Mouse (Mus musculus) c-Kit-positive CD71-positive TER-119-negative erythroid progenitor cells, embryonic 14.5 days (primary cell): ENCODE data around the gene Cds2.
"Not testable (repeated sequence)": the region's sequence is repeated elsewhere in the genome, so short reads cannot be mapped to it uniquely, and the experiment has no call there.

Experiments
- DNase-seq: peaks from one replicate; pipeline ENCODE4 v3.0.0-alpha.2; 2013; ENCODE audit warnings: low read depth

Gene Cds2

GRCm38 (mm10) chr2:132291265-132291664 is 28.3 kb downstream of the Cds2 start:
- DNase-seq, result no peak

GRCm38 (mm10) chr2:132292083-132292482 is 29.1 kb downstream of the Cds2 start:
- no peak for DNase-seq

GRCm38 (mm10) chr2:132293694-132294450 is 30.9 kb downstream of the Cds2 start:
- no peak for DNase-seq

GRCm38 (mm10) chr2:132298250-132298649 is 35.3 kb downstream of the Cds2 start:
- DNase-seq, result no peak

GRCm38 (mm10) chr2:132301436-132301835 is 38.5 kb downstream of the Cds2 start:
- no peak for DNase-seq

GRCm38 (mm10) chr2:132305165-132305564 is 42.2 kb downstream of the Cds2 start:
- DNase-seq, result no peak

- DNase-seq, result no peak
These were observed 43.0 kb downstream of the Cds2 start for GRCm38 (mm10) chr2:132305988-132306387.

GRCm38 (mm10) chr2:132307213-132307843 is 44.4 kb downstream of the Cds2 start:
- DNase-seq, result no peak

- no peak for DNase-seq
These were observed 45.9 kb downstream of the Cds2 start for GRCm38 (mm10) chr2:132308829-132309228.

GRCm38 (mm10) chr2:132309398-132309930 is 46.5 kb downstream of the Cds2 start:
- DNase-seq, result no peak

GRCm38 (mm10) chr2:132312616-132313015 is 49.7 kb downstream of the Cds2 start:
- DNase-seq, result no peak

- DNase-seq, result no peak
These were observed 50.6 kb downstream of the Cds2 start for GRCm38 (mm10) chr2:132313568-132313967.

GRCm38 (mm10) chr2:132314057-132314456 is 51.1 kb downstream of the Cds2 start:
- not testable (repeated sequence) for DNase-seq

GRCm38 (mm10) chr2:132316041-132316808 is 53.3 kb downstream of the Cds2 start:
- peak; percentile 51 for DNase-seq

- no peak for DNase-seq
These were observed 54.2 kb downstream of the Cds2 start for GRCm38 (mm10) chr2:132317178-132317577.

- no peak for DNase-seq
These were observed 57.6 kb downstream of the Cds2 start for GRCm38 (mm10) chr2:132320516-132320915.

GRCm38 (mm10) chr2:132323541-132323940 is 60.6 kb downstream of the Cds2 start:
- DNase-seq, result no peak

- DNase-seq, result no peak
These were observed 74.3 kb downstream of the Cds2 start for GRCm38 (mm10) chr2:132337202-132337601.

- DNase-seq, result no peak
These were observed 77.4 kb downstream of the Cds2 start for GRCm38 (mm10) chr2:132340350-132340749.

- DNase-seq, result no peak
These were observed 78.3 kb downstream of the Cds2 start for GRCm38 (mm10) chr2:132341293-132341692.

- DNase-seq, result no peak
These were observed 80.9 kb downstream of the Cds2 start for GRCm38 (mm10) chr2:132343846-132344245.
